Mouse (Mus musculus) cerebral cortex, adult 2 months (tissue): ENCODE data around the gene Atp1a2.

ENCODE experiments used
- WGBS: fragments of 180-500 bp; shearing (Covaris S2); methylation state at CpG from one replicate; pipeline ENCODE4 v1.1.7; 2018; 5-methylcytosine and 5-hydroxymethylcytosine counted together

The Atp1a2 gene

GRCm38 (mm10) chr1:172324725-172325124, 26.9 kb upstream of the Atp1a2 start:
- 20% methylated on average over 7 of the region's 7 CpGs for WGBS

GRCm38 (mm10) chr1:172323801-172324359, 26.0 kb upstream of the Atp1a2 start:
- 34% methylated on average over 6 of the region's 6 CpGs for WGBS

- 38% methylated on average over 5 of the region's 5 CpGs for WGBS
Observed at GRCm38 (mm10) chr1:172323298-172323697, 25.4 kb upstream of the Atp1a2 start.

DNA sequence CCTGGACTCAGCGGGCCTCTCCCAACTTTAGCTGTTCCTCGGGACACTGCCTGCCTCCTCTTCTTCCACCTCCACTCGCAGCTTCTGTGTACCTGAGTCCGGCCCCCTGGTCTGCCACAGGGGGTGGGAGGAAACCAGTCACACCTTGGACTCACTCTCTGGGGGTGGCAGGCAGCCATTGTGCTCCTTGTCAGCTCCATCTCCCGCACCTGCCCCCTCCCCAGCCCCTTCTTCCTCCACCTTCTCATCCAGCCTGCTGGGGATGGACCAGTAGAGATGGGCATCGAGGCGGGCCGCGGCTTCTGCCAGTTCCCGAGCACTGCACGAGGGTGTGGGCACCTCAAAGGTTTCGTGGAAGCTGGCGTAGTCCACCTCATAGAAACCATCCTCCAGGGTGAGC, 24.9 kb upstream of the Atp1a2 start:
- WGBS: 38% methylated on average over 13 of the region's 13 CpGs

DNA sequence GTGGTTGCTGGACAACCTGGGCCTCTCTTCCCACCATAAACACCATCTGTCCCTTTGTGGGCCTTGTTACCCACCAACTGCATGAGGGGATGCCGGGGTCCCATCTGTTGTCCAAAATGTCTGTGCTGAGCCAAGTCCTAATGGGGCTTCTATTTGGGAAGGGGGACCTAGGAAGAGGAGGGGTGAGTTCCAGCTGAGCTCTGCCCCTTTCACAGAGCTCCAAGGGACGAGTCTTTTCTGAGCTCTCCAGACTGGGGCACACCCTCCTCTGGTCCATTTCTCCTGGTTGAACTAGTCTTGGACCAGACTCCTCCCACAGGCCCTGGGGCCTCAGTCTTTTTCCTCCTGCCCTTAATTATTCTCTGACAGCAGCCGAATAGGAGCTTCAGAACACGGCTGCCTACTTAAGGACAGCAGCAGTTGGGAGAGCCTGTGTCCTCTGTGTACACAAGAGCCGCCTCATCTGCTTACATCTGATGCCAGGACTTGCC, 22.1 kb upstream of the Atp1a2 start:
- 16% methylated on average over 5 of the region's 5 CpGs for WGBS

DNA sequence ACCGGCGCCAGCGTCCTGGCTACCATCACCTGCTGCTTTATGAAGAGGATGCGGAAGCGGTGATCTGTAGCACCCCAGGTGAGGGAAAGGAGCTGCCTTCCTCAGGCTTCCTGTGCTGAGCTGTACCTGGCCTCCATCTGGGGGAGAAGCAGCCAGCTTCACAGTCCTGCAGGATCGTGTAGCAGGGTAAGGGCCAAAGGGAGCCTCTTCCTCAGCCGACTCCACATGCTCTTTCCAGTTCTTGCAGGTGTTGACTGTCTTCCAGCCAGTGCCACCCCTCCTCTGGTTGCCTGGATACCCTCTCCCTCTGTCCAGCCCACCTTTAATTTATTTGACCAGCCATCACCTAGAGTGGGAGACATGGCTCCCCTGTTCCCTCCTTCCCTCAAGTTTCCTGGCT, 21.5 kb upstream of the Atp1a2 start:
- 59% methylated on average over 7 of the region's 7 CpGs for WGBS

DNA sequence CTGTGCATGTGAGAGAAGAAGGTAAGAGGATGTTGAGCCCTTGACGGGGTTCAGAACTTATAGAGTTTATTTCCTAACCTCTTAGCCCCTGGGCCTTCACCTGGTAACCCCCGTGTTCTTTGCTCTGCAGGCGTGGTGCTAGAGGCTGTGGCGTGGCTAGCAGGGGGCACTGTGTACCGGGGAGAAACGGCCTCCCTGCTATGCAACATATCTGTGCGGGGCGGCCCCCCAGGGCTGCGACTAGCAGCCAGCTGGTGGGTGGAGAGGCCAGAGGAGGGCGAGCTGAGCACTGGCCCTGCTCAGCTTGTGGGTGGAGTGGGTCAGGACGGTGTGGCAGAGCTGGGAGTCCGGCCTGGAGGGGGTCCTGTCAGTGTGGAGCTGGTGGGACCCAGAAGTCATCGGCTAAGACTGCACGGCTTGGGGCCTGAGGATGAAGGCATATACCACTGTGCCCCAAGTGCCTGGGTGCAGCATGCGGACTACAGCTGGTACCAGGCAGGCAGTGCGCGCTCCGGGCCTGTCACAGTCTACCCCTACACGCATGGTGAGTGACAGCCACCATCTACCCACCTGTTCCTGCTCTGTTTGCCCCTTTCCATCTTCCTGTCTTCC, 20.7 kb upstream of the Atp1a2 start:
- WGBS: 58% methylated on average over 19 of the region's 19 CpGs

DNA sequence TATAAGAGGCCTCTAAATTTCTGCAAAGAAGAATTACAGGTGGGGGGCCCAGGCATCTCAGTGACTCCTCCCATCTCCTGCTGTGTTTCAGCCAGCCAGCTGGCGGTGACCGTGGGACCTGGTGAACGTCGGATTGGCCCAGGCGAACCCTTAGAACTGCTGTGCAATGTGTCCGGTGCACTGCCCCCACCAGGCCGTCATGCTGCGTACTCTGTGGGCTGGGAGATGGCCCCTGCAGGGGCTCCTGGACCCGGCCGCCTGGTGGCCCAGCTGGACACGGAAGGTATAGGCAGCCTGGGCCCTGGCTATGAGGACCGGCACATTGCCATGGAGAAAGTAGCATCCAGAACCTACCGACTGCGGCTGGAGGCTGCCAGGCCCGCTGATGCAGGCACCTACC, 20.1 kb upstream of the Atp1a2 start:
- WGBS: 56% methylated on average over 15 of the region's 15 CpGs

DNA sequence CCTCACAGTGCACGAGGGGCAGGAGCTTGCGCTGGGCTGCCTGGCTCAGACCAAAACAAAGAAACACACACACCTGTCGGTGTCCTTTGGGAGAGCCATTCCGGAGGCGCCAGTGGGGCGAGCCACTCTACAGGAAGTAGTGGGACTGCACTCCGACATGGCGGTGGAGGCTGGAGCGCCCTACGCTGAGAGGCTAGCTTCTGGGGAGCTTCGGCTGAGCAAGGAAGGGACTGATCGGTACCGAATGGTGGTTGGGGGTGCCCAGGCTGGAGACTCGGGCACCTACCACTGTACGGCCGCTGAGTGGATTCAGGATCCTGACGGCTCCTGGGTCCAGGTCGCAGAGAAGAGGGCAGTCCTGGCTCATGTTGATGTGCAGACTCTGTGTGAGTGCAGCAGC, 19.6 kb upstream of the Atp1a2 start:
- 73% methylated on average over 18 of the region's 18 CpGs for WGBS

DNA sequence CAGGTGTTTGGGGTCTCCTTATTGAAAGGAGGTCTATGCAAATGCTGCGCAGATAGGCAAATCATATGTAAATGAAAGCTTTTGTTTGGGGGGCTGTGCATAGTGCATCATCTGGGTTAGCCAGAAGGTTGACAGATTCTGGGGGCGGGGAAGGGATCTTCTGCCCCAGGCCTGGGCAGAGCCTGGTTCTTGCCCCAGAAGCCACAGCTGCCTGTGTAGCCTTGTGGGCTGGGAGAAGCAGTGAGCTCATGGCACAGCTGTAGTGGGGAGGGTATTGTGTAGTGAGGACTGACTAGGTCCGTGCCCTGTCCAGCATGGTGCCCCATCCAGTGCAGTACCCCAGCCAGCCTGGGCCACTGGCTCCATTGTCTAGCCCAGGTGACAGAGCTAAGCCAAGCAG, 17.0 kb upstream of the Atp1a2 start:
- WGBS: 43% methylated on average over 3 of the region's 3 CpGs

DNA sequence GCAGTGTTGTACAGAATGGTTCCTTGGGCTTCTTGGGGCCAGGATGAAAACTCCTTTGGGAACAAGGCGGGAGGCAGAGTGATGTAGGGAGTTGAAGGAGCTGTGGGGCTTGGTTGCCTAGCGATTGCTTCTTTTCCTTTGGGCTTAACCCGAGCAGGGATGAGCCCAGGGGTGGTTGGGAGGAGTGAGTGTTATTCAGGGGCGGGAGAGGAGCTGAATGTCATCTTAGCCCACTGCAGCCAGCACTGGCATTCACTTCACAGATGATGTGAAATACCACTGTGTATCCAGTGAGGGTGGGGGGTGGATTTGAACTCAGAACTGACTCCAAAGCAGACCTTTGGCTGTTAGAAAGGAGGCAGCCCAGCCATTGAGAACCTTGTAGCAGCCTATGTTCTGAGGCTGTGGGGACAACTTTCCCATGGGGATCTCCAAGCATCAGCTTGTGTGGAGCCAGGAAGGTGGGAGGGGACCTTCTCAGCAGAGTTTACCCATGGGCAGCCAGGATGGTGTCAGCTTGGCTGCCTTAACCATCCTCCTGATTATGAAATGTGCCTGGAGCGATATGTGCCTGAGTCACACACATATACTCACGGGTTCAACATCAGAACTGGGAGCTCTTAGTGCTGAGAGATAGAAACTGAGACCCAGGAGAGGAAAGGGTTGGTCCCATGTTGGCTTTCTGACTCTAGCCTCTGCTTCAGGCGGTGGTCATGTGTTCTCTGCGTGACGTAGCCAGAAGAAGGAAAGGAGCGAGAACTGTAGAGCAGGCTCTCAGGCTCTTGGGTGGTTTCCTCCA, 15.9 kb upstream of the Atp1a2 start:
- WGBS: 31% methylated on average over 10 of the region's 10 CpGs

DNA sequence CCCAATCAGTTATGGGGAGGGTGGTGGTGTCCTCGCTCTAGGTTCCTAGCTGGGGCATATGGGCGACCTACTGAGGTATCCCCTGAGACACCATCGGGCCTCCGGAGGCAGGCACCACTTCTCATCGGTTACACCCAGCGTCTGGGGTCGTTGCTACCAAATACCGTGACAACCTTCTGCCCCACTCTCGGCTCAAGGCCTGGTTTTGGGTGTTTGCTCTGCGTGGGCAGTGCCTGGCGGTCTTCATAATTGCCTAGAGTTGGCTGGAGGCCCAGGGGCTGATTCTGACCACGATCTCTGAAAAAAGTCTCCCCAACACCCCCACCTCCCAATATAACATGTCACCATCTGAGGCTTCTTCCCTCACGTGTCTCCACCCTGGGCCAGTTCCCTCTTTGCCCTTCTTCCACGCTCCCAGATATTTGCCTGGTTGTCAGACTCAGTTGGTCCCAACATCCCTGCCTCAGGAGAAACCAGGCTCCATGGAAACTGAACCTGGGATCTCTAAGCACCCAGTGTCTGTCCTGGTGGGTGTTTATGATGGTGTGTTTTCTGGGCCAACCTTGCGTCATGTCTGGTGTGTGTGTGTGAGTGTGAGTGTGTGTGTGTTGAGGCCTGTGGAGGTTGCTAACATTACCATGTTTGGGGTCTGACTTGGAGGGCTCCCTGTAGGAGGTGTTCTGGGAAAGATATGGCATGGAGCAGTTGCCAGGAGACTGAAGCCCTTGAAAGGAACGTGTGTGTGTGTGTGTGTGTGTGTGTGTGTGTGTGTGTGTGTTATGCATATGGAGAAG, 15.1 kb upstream of the Atp1a2 start:
- 3% methylated on average over 16 of the region's 16 CpGs for WGBS

DNA sequence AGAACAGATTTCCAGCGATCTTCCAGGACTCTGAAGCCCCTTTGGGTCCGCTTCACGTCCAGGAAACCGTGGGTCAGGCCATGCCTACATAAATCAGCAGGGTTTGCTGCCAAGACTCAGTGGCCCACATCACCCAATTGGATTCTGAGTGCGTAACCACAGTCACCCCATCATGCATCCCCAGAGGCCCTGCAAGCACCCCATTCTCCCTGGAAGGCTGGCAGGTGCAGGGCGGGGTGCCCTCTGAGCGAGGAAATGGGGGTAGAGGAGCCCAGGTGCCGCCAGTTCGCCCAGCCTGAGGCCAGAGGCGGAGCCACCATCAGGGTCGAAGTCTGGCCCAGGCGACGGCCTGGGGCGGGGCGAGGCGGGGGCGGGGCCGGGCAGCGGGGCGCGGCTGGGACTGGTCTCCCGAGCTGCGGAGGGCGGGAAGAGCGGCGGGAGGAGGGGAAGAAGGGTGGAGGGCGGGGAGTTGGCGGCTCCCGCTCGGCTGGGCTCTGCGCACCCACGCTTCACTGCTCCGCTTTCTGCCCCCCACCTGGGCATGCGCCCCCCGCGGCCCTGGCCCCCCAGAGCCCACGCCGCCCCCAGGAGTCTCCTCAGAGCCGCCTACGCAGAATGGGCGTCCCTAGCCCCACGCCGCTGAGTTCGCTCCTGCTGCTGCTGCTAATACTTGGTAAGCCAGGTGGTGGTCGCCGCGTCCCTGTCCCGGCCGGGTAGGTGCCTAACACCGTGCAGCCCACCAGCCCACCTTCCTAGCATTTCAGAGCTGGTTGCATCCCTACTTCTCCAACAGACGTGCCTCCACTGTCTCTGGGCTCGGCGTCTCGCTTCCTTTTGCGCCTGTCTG, 14.3 kb upstream of the Atp1a2 start:
- under 1% methylated on average over 48 of the region's 55 CpGs for WGBS

DNA sequence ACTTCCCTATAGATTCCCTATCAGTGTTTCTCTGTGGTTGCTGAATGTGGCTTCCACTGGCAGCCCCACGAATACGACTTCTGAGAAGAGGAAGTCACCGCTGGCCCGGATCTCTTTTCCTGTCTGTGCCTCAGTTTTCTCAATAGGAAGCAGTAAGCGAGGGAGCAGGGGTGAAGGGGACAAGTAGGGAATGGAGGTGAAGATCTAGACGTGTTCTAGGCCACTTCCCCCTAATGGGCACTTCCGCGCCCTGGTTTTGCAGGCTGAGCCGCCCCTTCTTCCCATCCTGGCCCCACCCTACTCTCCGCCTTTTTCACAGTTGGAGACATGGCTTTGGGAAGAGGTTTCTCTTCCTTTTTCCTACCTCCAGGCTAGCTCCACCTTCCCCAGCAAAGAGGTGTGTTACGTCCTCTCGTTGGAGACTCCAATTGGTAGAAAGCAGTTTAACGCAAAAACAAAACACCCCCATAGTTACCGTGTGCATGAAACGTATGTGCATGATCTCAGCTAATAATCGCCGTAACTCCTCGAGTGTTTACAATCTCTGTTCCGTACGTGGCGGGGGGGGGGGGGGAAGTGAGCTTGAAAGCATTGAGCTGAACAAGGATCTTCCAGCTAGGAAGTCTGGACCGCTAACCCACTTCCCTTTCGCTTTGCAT, 13.5 kb upstream of the Atp1a2 start:
- WGBS: 12% methylated on average over 23 of the region's 23 CpGs

GRCm38 (mm10) chr1:172309699-172310398, 12.0 kb upstream of the Atp1a2 start:
- under 1% methylated on average over 14 of the region's 14 CpGs for WGBS

- 60% methylated on average over 1 of the region's 1 CpGs for WGBS
Observed at GRCm38 (mm10) chr1:172308409-172308808, 10.5 kb upstream of the Atp1a2 start.

DNA sequence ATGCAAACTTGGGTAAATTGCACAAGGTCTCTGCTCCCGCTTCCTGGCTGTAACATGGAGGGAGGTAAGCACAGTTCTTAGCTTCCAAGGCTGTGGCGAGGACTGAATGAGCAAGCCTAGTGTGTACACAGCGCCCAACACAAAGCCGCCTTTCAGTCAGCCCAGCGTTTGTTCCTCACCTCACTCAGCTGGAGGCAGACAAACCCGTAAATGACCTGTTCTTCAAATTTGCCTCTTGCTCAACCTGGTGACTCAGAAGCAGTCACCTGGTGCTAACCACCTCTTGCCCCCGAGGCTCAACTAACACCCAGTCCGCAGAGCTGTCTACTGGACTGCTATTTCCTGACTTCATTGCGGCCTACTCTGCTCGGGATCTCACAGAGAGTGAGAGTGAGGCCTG, 10.1 kb upstream of the Atp1a2 start:
- WGBS: 64% methylated on average over 10 of the region's 10 CpGs

- WGBS: 31% methylated on average over 6 of the region's 6 CpGs
Observed at GRCm38 (mm10) chr1:172306885-172307284, 9.0 kb upstream of the Atp1a2 start.

- 67% methylated on average over 4 of the region's 4 CpGs for whole genome bisulfite sequencing
Observed at GRCm38 (mm10) chr1:172306196-172306595, 8.3 kb upstream of the Atp1a2 start.

DNA sequence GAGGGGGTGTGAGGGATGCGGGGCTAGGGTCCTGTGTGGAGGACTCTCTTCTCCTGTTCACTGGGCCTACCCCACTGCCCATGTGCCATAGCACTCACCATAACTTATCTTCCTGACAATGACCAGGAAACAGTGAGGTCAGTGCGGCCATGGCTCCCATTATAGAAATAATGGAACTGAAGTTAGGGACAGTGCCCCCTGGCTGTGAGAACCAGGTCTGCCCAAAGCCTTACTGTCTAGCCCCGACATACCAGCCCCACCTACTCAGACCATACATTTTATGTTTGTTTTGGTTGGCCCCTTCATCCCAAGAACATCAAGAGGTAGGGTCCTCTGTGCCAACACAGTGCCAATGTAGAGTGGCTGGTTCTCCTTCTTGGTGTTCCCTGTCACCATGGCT, 7.8 kb upstream of the Atp1a2 start:
- WGBS: 83% methylated on average over 3 of the region's 3 CpGs
